Mouse (Mus musculus): ENCODE data around the gene Cort.
"Not testable (repeated sequence)": the region's sequence is repeated elsewhere in the genome, so short reads cannot be mapped to it uniquely, and the experiment has no call there.

The Cort gene

GRCm38 (mm10) chr4:149145151-149145550, 18.6 kb upstream of the Cort start:
- DNase-seq, result no peak

- peak; percentile 88 for DNase-seq
Measured at GRCm38 (mm10) chr4:149144459-149144858, 17.9 kb upstream of the Cort start.

- DNase-seq, result no peak
Measured at GRCm38 (mm10) chr4:149143594-149143993, 17.0 kb upstream of the Cort start.

GRCm38 (mm10) chr4:149138515-149138914, 12.0 kb upstream of the Cort start:
- DNase-seq, result no peak

- peak; percentile 96 for DNase-seq
Measured at GRCm38 (mm10) chr4:149136982-149137770, 10.6 kb upstream of the Cort start, which contains the start of gene Cenps. Gene Cenps, minus strand, starts transcription at chr4:149137629.

- peak; percentile 38 for DNase-seq
Measured at GRCm38 (mm10) chr4:149136116-149136850, 9.7 kb upstream of the Cort start.

GRCm38 (mm10) chr4:149133395-149133794, 6.8 kb upstream of the Cort start:
- no peak for DNase-seq

- DNase-seq, result no peak
Measured at GRCm38 (mm10) chr4:149131789-149132565, 5.4 kb upstream of the Cort start.

GRCm38 (mm10) chr4:149131021-149131752, 4.6 kb upstream of the Cort start:
- DNase-seq, result no peak

GRCm38 (mm10) chr4:149128467-149128866, 1.9 kb upstream of the Cort start:
- no peak for DNase-seq

- DNase-seq, result peak; percentile 37
Measured at GRCm38 (mm10) chr4:149126115-149126509, 451 bp downstream of the Cort start.

- DNase-seq, result no peak
Measured at GRCm38 (mm10) chr4:149125341-149126114, 1.0 kb downstream of the Cort start.

- no peak for DNase-seq
Measured at GRCm38 (mm10) chr4:149123432-149123831, 3.1 kb downstream of the Cort start.

GRCm38 (mm10) chr4:149119978-149120562, 6.5 kb downstream of the Cort start:
- DNase-seq, result not testable (repeated sequence)

GRCm38 (mm10) chr4:149103875-149104561, 22.5 kb downstream of the Cort start, which contains the start of gene Dffa:
Gene Dffa, plus strand, starts transcription at chr4:149104146.
- DNase-seq, result peak; percentile 95

GRCm38 (mm10) chr4:149101456-149101855, 25.1 kb downstream of the Cort start:
- no peak for DNase-seq

- DNase-seq, result not testable (repeated sequence)
Measured at GRCm38 (mm10) chr4:149100449-149100848, 26.1 kb downstream of the Cort start.

GRCm38 (mm10) chr4:149099369-149100017, 27.1 kb downstream of the Cort start, which contains the start of gene Pex14:
Gene Pex14, minus strand, starts transcription at chr4:149099876.
- peak; percentile 94 for DNase-seq

GRCm38 (mm10) chr4:149098571-149098970, 28.0 kb downstream of the Cort start:
- no peak for DNase-seq

GRCm38 (mm10) chr4:149097956-149098355, 28.6 kb downstream of the Cort start:
- no peak for DNase-seq

All from kidney, postnatal 10 days (tissue).